Mouse (Mus musculus): Measurements from ENCODE around the gene Ccdc47. TPM values are rescaled to one million over a fixed set of nuclear protein-coding genes. Genes with fewer than 3 reads are reported as not detected.

Gene Ccdc47
- polyA plus RNA-seq (2014; fragmentation: Illumina TruSeq; extraction: RNeasy Lipid Tissue Mini Kit (QIAGEN cat#74804); ENCODE audit: low read depth, low replicate concordance), result 76.2 TPM

GRCm38 (mm10) chr11:106215927-106216729 is at the start of gene Ccdc47:
Gene Ccdc47, minus strand, starts transcription at chr11:106216344.

DNA sequence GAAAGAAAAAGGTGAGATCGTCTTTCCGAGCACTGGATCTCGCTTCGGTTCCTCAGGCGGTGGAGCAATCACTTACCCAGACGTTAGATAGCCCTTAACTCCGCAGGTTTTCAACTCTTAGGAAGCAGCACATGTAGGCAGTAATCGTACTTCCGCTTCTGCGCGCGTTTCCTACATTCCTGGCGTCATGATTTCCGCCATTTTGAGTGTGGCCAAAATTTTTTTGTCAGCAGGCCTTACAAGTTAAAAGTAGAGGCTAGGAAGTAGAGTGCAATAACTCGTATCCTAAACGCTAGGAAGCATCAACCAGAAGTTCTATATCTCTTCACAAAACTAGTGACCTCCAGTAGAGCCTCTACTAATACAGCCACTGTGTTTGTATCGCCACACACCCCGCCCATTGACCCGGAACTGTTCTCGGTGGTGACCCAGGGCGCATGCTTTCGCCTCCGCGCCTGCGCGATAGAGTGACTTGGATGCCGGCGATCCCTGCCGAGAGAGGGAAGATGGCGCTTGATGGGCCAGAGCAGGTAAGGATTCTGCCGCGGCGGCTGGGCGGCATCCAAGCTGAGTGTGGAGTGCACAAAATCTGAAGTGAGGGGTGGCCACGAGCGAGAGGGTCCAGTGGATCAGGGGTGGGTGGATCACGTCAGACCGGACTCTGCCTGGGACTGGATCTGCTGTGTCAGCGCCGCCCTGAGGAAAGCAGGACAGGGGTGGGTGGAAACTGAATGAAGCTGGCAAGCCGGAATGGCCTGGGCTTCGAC is 39.7 kb upstream of the Ccdc47 start, which contains the start of the genes Ftsj3 and Psmc5:
TSS of gene Ftsj3 (minus strand) at position 395 of the 767 bp plus-strand sequence.
TSS of gene Psmc5 (plus strand) at position 470 of the 767 bp plus-strand sequence.

DNA sequence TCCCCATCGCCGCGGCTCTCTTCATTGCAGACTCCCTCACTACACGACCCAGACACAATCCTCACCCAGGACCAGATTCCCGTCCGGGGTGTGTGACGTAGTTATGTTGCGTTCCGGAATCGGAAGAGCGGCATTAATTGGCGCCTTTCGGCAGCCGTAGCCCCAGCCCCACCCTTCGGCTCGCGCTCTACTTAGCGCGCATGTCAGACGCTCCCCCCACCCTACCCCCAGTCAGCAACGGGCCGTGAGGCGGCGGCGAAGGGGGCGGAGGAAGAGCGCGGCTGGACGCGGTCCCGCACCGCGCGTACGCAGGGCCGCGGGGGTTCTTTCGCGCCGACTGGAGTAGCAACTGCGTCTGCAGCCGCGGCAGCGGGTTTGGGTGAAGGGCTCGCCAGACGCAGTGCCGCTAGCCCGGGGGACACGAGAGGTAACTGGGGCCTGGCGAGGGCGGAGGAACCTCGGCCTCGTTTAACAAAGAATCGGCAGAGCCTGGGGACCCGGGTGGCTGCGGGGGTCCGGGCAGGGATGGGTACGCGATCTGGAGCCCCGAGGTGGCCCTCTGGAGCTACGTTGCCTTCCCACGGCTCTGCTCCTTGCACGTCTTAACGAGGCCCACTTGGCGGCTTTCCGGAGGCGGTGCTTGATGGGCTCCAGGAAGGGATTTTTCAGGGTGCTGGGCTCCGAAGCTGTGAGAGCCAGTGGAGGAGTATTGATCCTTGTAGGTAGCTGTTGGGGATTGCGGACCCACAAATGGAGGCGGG is 766 bp upstream of the Ccdc47 start, which contains the start of gene Ddx42:
TSS of gene Ddx42 (plus strand) at position 197 of the 761 bp plus-strand sequence.

DNA sequence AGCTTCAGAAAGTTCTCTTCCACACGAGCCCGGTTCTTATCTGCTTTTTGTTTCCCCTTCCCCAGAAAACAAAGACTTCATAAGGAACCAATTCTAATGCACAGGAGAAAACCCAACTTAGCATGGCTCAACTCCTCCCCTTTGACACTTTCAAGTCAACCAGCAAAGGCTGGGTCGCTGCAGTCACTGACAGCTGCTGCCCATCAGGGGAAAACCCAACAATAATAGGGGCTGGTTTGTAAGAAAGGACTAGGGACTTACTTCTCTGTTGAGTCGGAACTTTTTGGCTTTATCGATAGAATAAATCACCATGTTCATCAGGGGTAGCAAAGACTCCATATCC is 14.1 kb downstream of the Ccdc47 start, which contains the start of gene Strada:
TSS of gene Strada (minus strand) at position 46 of the 343 bp plus-strand sequence.

GRCm38 (mm10) chr11:106160841-106161721 is 55.1 kb downstream of the Ccdc47 start, which contains the start of the genes Gm10840 and Limd2:
Gene Gm10840, plus strand, starts transcription at chr11:106160850.
Gene Limd2, minus strand, starts transcription at chr11:106160860.

Other genes with a start within 250 kb of the Ccdc47 start
- 305 TPM for gene Ace, start 248.4 kb downstream of the Ccdc47 start, polyA plus RNA-seq (2014; fragmentation: Illumina TruSeq; extraction: RNeasy Lipid Tissue Mini Kit (QIAGEN cat#74804); ENCODE audit: low read depth, low replicate concordance)
- gene Ace3, start 221.7 kb downstream of the Ccdc47 start, polyA plus RNA-seq (2014; fragmentation: Illumina TruSeq; extraction: RNeasy Lipid Tissue Mini Kit (QIAGEN cat#74804); ENCODE audit: low read depth, low replicate concordance), result 1.2 TPM
- gene Kcnh6, start 208.2 kb downstream of the Ccdc47 start, polyA plus RNA-seq (2014; fragmentation: Illumina TruSeq; extraction: RNeasy Lipid Tissue Mini Kit (QIAGEN cat#74804); ENCODE audit: low read depth, low replicate concordance), result 0.15 TPM
- 42.8 TPM for gene Dcaf7, start 179.5 kb downstream of the Ccdc47 start, polyA plus RNA-seq (2014; fragmentation: Illumina TruSeq; extraction: RNeasy Lipid Tissue Mini Kit (QIAGEN cat#74804); ENCODE audit: low read depth, low replicate concordance)
- 12.3 TPM for gene Taco1, start 150.3 kb downstream of the Ccdc47 start, polyA plus RNA-seq (2014; fragmentation: Illumina TruSeq; extraction: RNeasy Lipid Tissue Mini Kit (QIAGEN cat#74804); ENCODE audit: low read depth, low replicate concordance)
- gene Map3k3, start 131.7 kb downstream of the Ccdc47 start, polyA plus RNA-seq (2014; fragmentation: Illumina TruSeq; extraction: RNeasy Lipid Tissue Mini Kit (QIAGEN cat#74804); ENCODE audit: low read depth, low replicate concordance), result 39.8 TPM
- 4.8 TPM for gene Gm10840, start 55.5 kb downstream of the Ccdc47 start, polyA plus RNA-seq (2014; fragmentation: Illumina TruSeq; extraction: RNeasy Lipid Tissue Mini Kit (QIAGEN cat#74804); ENCODE audit: low read depth, low replicate concordance)
- gene Limd2, start 55.5 kb downstream of the Ccdc47 start, polyA plus RNA-seq (2014; fragmentation: Illumina TruSeq; extraction: RNeasy Lipid Tissue Mini Kit (QIAGEN cat#74804); ENCODE audit: low read depth, low replicate concordance), result 43.2 TPM
- 21.7 TPM for gene Strada, start 14.2 kb downstream of the Ccdc47 start, polyA plus RNA-seq (2014; fragmentation: Illumina TruSeq; extraction: RNeasy Lipid Tissue Mini Kit (QIAGEN cat#74804); ENCODE audit: low read depth, low replicate concordance)
- 43.4 TPM for gene Ddx42, start 582 bp upstream of the Ccdc47 start, polyA plus RNA-seq (2014; fragmentation: Illumina TruSeq; extraction: RNeasy Lipid Tissue Mini Kit (QIAGEN cat#74804); ENCODE audit: low read depth, low replicate concordance)
- gene Ftsj3, start 39.7 kb upstream of the Ccdc47 start, polyA plus RNA-seq (2014; fragmentation: Illumina TruSeq; extraction: RNeasy Lipid Tissue Mini Kit (QIAGEN cat#74804); ENCODE audit: low read depth, low replicate concordance), result 37.5 TPM
- gene Psmc5, start 39.8 kb upstream of the Ccdc47 start, polyA plus RNA-seq (2014; fragmentation: Illumina TruSeq; extraction: RNeasy Lipid Tissue Mini Kit (QIAGEN cat#74804); ENCODE audit: low read depth, low replicate concordance), result 123 TPM
- 55.6 TPM for gene Smarcd2, start 56.6 kb upstream of the Ccdc47 start, polyA plus RNA-seq (2014; fragmentation: Illumina TruSeq; extraction: RNeasy Lipid Tissue Mini Kit (QIAGEN cat#74804); ENCODE audit: low read depth, low replicate concordance)
- 2.4 TPM for gene Tcam1, start 60.3 kb upstream of the Ccdc47 start, polyA plus RNA-seq (2014; fragmentation: Illumina TruSeq; extraction: RNeasy Lipid Tissue Mini Kit (QIAGEN cat#74804); ENCODE audit: low read depth, low replicate concordance)
- gene Gh, start 85.5 kb upstream of the Ccdc47 start, polyA plus RNA-seq (2014; fragmentation: Illumina TruSeq; extraction: RNeasy Lipid Tissue Mini Kit (QIAGEN cat#74804); ENCODE audit: low read depth, low replicate concordance), result not detected
- gene Cd79b, start 98.4 kb upstream of the Ccdc47 start, polyA plus RNA-seq (2014; fragmentation: Illumina TruSeq; extraction: RNeasy Lipid Tissue Mini Kit (QIAGEN cat#74804); ENCODE audit: low read depth, low replicate concordance), result 0.97 TPM
- 0.22 TPM for gene Scn4a, start 136.9 kb upstream of the Ccdc47 start, polyA plus RNA-seq (2014; fragmentation: Illumina TruSeq; extraction: RNeasy Lipid Tissue Mini Kit (QIAGEN cat#74804); ENCODE audit: low read depth, low replicate concordance)
- gene Prr29, start 149.1 kb upstream of the Ccdc47 start, polyA plus RNA-seq (2014; fragmentation: Illumina TruSeq; extraction: RNeasy Lipid Tissue Mini Kit (QIAGEN cat#74804); ENCODE audit: low read depth, low replicate concordance), result 5.2 TPM
- gene Icam2, start 171.7 kb upstream of the Ccdc47 start, polyA plus RNA-seq (2014; fragmentation: Illumina TruSeq; extraction: RNeasy Lipid Tissue Mini Kit (QIAGEN cat#74804); ENCODE audit: low read depth, low replicate concordance), result 16.0 TPM

All from adipose tissue, adult 10 weeks (tissue).